Comparison of ENCODE assay signal across 15 mouse cellular contexts in genomic region chr4:121051863-121052262, GRCm38 (mm10). TPM values are rescaled to one million over a fixed set of nuclear protein-coding genes. Genes with fewer than 3 reads are reported as not detected.
DNase-seq lines count a peak whose midpoint lies in the region; ATAC-seq lines count a peak whose summit lies in the region.
"Had no signal": no experiment of that assay in that cellular context is flagged by ENCODE, and none has a peak within 500 bp of the region (broad histone marks: within the 10 kb centered on the region; RNA-seq: fewer than 3 reads in every experiment).

No protein-coding gene starts in this region.

- peak overlapping the region; percentile 44; the same call in 1 of the 2 replicates for H3K27ac ChIP-seq in forebrain, embryonic 10.5 days
- H3K27ac ChIP-seq in forebrain, embryonic 15.5 days (replicated peaks) = no peak overlapping the region
- no peak overlapping the region for H3K27ac ChIP-seq in limb, embryonic 13.5 days
- H3K27ac ChIP-seq in limb, embryonic 10.5 days = no peak overlapping the region
- no peak overlapping the region for H3K27ac ChIP-seq in embryonic facial prominence, embryonic 10.5 days (replicated peaks)
- 0 out of 2 replicates have a peak overlapping the region, but pooled peaks have one; percentile 30 for H3K27ac ChIP-seq in neural tube, embryonic 13.5 days (replicated peaks)
- H3K27ac ChIP-seq: liver, embryonic 13.5 days; midbrain, embryonic 12.5 days had no signal

- H3K4me1 ChIP-seq in forebrain, embryonic 10.5 days = peaks cover 17% of the 10 kb centered on the region
- H3K4me1 ChIP-seq in forebrain, embryonic 15.5 days = no peaks in the 10 kb centered on the region
- peaks cover 10% of the 10 kb centered on the region for H3K4me1 ChIP-seq in limb, embryonic 13.5 days
- peaks cover 17% of the 10 kb centered on the region for H3K4me1 ChIP-seq in limb, embryonic 10.5 days
- H3K4me1 ChIP-seq in embryonic facial prominence, embryonic 10.5 days = peaks cover 20% of the 10 kb centered on the region
- H3K4me1 ChIP-seq in neural tube, embryonic 13.5 days (replicated peaks) = peaks cover 22% of the 10 kb centered on the region
- H3K4me1 ChIP-seq: liver, embryonic 13.5 days had no signal

- no peak for ATAC-seq in forebrain, embryonic 15.5 days (replicated peaks)
- ATAC-seq in limb, embryonic 13.5 days (ENCODE audit: low FRiP score, low read depth) = no peak
- ATAC-seq in neural tube, embryonic 13.5 days (ENCODE audit: low read depth) = peak; percentile 24; the same call in 1 of the 2 replicates
- ATAC-seq: intestine, embryonic 16.5 days had no signal

- H3K36me3 ChIP-seq in forebrain, embryonic 10.5 days (replicated peaks) = no peaks in the 10 kb centered on the region
- H3K36me3 ChIP-seq in forebrain, embryonic 15.5 days = no peaks in the 10 kb centered on the region
- H3K36me3 ChIP-seq in limb, embryonic 13.5 days = peaks cover 47% of the 10 kb centered on the region
- H3K36me3 ChIP-seq in limb, embryonic 10.5 days = no peaks in the 10 kb centered on the region; the same call in 1 of the 2 replicates
- 0 out of 2 replicates have a peak, but pooled peaks cover 13% of the 10 kb centered on the region for H3K36me3 ChIP-seq in embryonic facial prominence, embryonic 10.5 days (replicated peaks)
- H3K36me3 ChIP-seq in neural tube, embryonic 13.5 days = no peaks in the 10 kb centered on the region
- H3K36me3 ChIP-seq: liver, embryonic 13.5 days; midbrain, embryonic 12.5 days had no signal

- H3K27me3 ChIP-seq in forebrain, embryonic 10.5 days (ENCODE audit: poor library complexity, severe bottlenecking) = peaks cover 38% of the 10 kb centered on the region
- H3K27me3 ChIP-seq in forebrain, embryonic 15.5 days = no peaks in the 10 kb centered on the region
- peaks cover 27% of the 10 kb centered on the region for H3K27me3 ChIP-seq in limb, embryonic 13.5 days
- H3K27me3 ChIP-seq in limb, embryonic 10.5 days (ENCODE audit: low read depth, poor library complexity, severe bottlenecking) = peaks cover 41% of the 10 kb centered on the region
- peaks cover 37% of the 10 kb centered on the region for H3K27me3 ChIP-seq in embryonic facial prominence, embryonic 10.5 days (replicated peaks; ENCODE audit: low read depth, poor library complexity, severe bottlenecking)
- H3K27me3 ChIP-seq in neural tube, embryonic 13.5 days = peaks cover 15% of the 10 kb centered on the region

- WGBS in forebrain, embryonic 10.5 days = 20% methylated on average over 4 of the region's 4 CpGs
- WGBS in forebrain, embryonic 15.5 days = 24% methylated on average over 4 of the region's 4 CpGs
- WGBS in limb, embryonic 13.5 days = 36% methylated on average over 4 of the region's 4 CpGs
- 35% methylated on average over 4 of the region's 4 CpGs for WGBS in limb, embryonic 10.5 days
- 28% methylated on average over 4 of the region's 4 CpGs for WGBS in embryonic facial prominence, embryonic 10.5 days
- WGBS in neural tube, embryonic 13.5 days = 8% methylated on average over 4 of the region's 4 CpGs

- no peak for DNase-seq in forebrain, embryonic 10.5 days (ENCODE audit: extremely low spot score, low spot score)
- no peak for DNase-seq in limb, embryonic 10.5 days (ENCODE audit: low spot score)
- peak; percentile 24 for DNase-seq in embryonic facial prominence, embryonic 10.5 days (ENCODE audit: low spot score)
- DNase-seq in gastrocnemius, postnatal 25 days = no peak
- no peak for DNase-seq in layer of hippocampus, adult 8-10 months (ENCODE audit: low spot score in 2 of 2)
- DNase-seq: layer of hippocampus, postnatal 36 days; liver, embryonic 13.5 days; thymus, postnatal 36 days had no signal

- H3K9ac ChIP-seq in forebrain, embryonic 15.5 days (replicated peaks) = no peak overlapping the region
- no peak overlapping the region for H3K9ac ChIP-seq in limb, embryonic 13.5 days
- peak overlapping the region; percentile 55; the same call in 1 of the 2 replicates for H3K9ac ChIP-seq in neural tube, embryonic 13.5 days
- H3K9ac ChIP-seq: liver, embryonic 13.5 days; midbrain, embryonic 12.5 days had no signal

- no peak overlapping the region for H3K4me3 ChIP-seq in forebrain, embryonic 10.5 days
- H3K4me3 ChIP-seq in forebrain, embryonic 15.5 days = no peak overlapping the region
- H3K4me3 ChIP-seq in limb, embryonic 13.5 days = no peak overlapping the region
- H3K4me3 ChIP-seq in limb, embryonic 10.5 days = no peak overlapping the region
- H3K4me3 ChIP-seq in embryonic facial prominence, embryonic 10.5 days = no peak overlapping the region
- no peak overlapping the region for H3K4me3 ChIP-seq in neural tube, embryonic 13.5 days
- H3K4me3 ChIP-seq: liver, embryonic 13.5 days had no signal

- no peak overlapping the region for H3K4me2 ChIP-seq in forebrain, embryonic 15.5 days (replicated peaks)
- H3K4me2 ChIP-seq in limb, embryonic 13.5 days (replicated peaks) = peak overlapping the region; percentile 49; the same call in 1 of the 2 replicates
- H3K4me2 ChIP-seq in neural tube, embryonic 13.5 days = peak overlapping the region; percentile 49; the same call in 1 of the 2 replicates
- H3K4me2 ChIP-seq: liver, embryonic 13.5 days had no signal

- H3K9me3 ChIP-seq in forebrain, embryonic 10.5 days = no peaks in the 10 kb centered on the region
- no peaks in the 10 kb centered on the region for H3K9me3 ChIP-seq in forebrain, embryonic 15.5 days
- no peaks in the 10 kb centered on the region for H3K9me3 ChIP-seq in limb, embryonic 13.5 days
- no peaks in the 10 kb centered on the region for H3K9me3 ChIP-seq in limb, embryonic 10.5 days (replicated peaks)
- H3K9me3 ChIP-seq in embryonic facial prominence, embryonic 10.5 days = no peaks in the 10 kb centered on the region
- H3K9me3 ChIP-seq in neural tube, embryonic 13.5 days = no peaks in the 10 kb centered on the region
- H3K9me3 ChIP-seq: liver, embryonic 13.5 days; midbrain, embryonic 12.5 days had no signal

RNA-seq across cellular contexts. Expression of gene Col9a2, which starts 12.7 kb away (rescaled TPM):
- polyA plus RNA-seq in forebrain, embryonic 10.5 days (2016; fragmentation: Nextera tagmentation; extraction: Ambion mirVana) = 1.4 and 1.5 TPM in 2 replicates
- 3.2 and 5.9 TPM in 2 replicates for polyA plus RNA-seq in forebrain, embryonic 15.5 days (2015; fragmentation: Nextera tagmentation; extraction: Ambion mirVana)
- 100 and 116 TPM in 2 replicates for polyA plus RNA-seq in limb, embryonic 13.5 days (2015; fragmentation: Nextera tagmentation; extraction: Ambion mirVana)
- 1.1 and 9.1 TPM in 2 replicates for polyA plus RNA-seq in limb, embryonic 10.5 days (2016; fragmentation: Nextera tagmentation; extraction: Ambion mirVana)
- polyA plus RNA-seq in embryonic facial prominence, embryonic 10.5 days (2016; fragmentation: Nextera tagmentation; extraction: Ambion mirVana) = 5.1 and 6.0 TPM in 2 replicates
- polyA plus RNA-seq in neural tube, embryonic 13.5 days (2015; fragmentation: Nextera tagmentation; extraction: Ambion mirVana) = 17.7 and 24.4 TPM in 2 replicates
- total RNA-seq in gastrocnemius, postnatal 25 days (2021) = under 1 TPM; 0.40 to 0.41 TPM
- total RNA-seq in layer of hippocampus, adult 8-10 months (2022) = 1 to 10 TPM; 4.1 to 5.7 (median 5.0) TPM
- polyA plus RNA-seq: C2C12 had no signal

RNA-seq across cellular contexts. Expression of gene Smap2, which starts 34.8 kb away (rescaled TPM):
- polyA plus RNA-seq in forebrain, embryonic 10.5 days (2016; fragmentation: Nextera tagmentation; extraction: Ambion mirVana) = 11.3 and 13.5 TPM in 2 replicates
- 37.2 and 40.1 TPM in 2 replicates for polyA plus RNA-seq in forebrain, embryonic 15.5 days (2015; fragmentation: Nextera tagmentation; extraction: Ambion mirVana)
- polyA plus RNA-seq in limb, embryonic 13.5 days (2015; fragmentation: Nextera tagmentation; extraction: Ambion mirVana) = 13.4 and 13.5 TPM in 2 replicates
- 14.2 and 14.3 TPM in 2 replicates for polyA plus RNA-seq in limb, embryonic 10.5 days (2016; fragmentation: Nextera tagmentation; extraction: Ambion mirVana)
- polyA plus RNA-seq in embryonic facial prominence, embryonic 10.5 days (2016; fragmentation: Nextera tagmentation; extraction: Ambion mirVana) = 14.0 and 14.3 TPM in 2 replicates
- polyA plus RNA-seq in neural tube, embryonic 13.5 days (2015; fragmentation: Nextera tagmentation; extraction: Ambion mirVana) = 42.0 and 42.4 TPM in 2 replicates
- total RNA-seq in gastrocnemius, postnatal 25 days (2021) = 10 to 100 TPM; 14.5 to 15.9 TPM
- total RNA-seq in layer of hippocampus, adult 8-10 months (2022) = 100 to 1,000 TPM; 151 to 166 (median 157) TPM

RNA-seq across cellular contexts. Expression of gene Zmpste24, which starts 46.2 kb away (rescaled TPM):
- polyA plus RNA-seq in forebrain, embryonic 10.5 days (2016; fragmentation: Nextera tagmentation; extraction: Ambion mirVana) = 31.5 and 33.8 TPM in 2 replicates
- polyA plus RNA-seq in forebrain, embryonic 15.5 days (2015; fragmentation: Nextera tagmentation; extraction: Ambion mirVana) = 25.4 and 26.6 TPM in 2 replicates
- 23.7 and 25.8 TPM in 2 replicates for polyA plus RNA-seq in limb, embryonic 13.5 days (2015; fragmentation: Nextera tagmentation; extraction: Ambion mirVana)
- 26.3 and 26.4 TPM in 2 replicates for polyA plus RNA-seq in limb, embryonic 10.5 days (2016; fragmentation: Nextera tagmentation; extraction: Ambion mirVana)
- 26.8 and 31.0 TPM in 2 replicates for polyA plus RNA-seq in embryonic facial prominence, embryonic 10.5 days (2016; fragmentation: Nextera tagmentation; extraction: Ambion mirVana)
- polyA plus RNA-seq in neural tube, embryonic 13.5 days (2015; fragmentation: Nextera tagmentation; extraction: Ambion mirVana) = 28.3 and 31.0 TPM in 2 replicates
- 10 to 100 TPM; 16.1 to 17.2 TPM for total RNA-seq in gastrocnemius, postnatal 25 days (2021)
- 10 to 100 TPM; 23.9 to 28.4 (median 26.8) TPM for total RNA-seq in layer of hippocampus, adult 8-10 months (2022)

RNA-seq across cellular contexts. Expression of gene Tmco2, which starts 57.2 kb away (rescaled TPM):
- polyA plus RNA-seq in forebrain, embryonic 10.5 days (2016; fragmentation: Nextera tagmentation; extraction: Ambion mirVana) = not detected in 2 replicates
- not detected in 2 replicates for polyA plus RNA-seq in forebrain, embryonic 15.5 days (2015; fragmentation: Nextera tagmentation; extraction: Ambion mirVana)
- polyA plus RNA-seq in limb, embryonic 13.5 days (2015; fragmentation: Nextera tagmentation; extraction: Ambion mirVana) = not detected in 2 replicates
- not detected in 2 replicates for polyA plus RNA-seq in limb, embryonic 10.5 days (2016; fragmentation: Nextera tagmentation; extraction: Ambion mirVana)
- not detected in 2 replicates for polyA plus RNA-seq in embryonic facial prominence, embryonic 10.5 days (2016; fragmentation: Nextera tagmentation; extraction: Ambion mirVana)
- not detected in 2 replicates for polyA plus RNA-seq in neural tube, embryonic 13.5 days (2015; fragmentation: Nextera tagmentation; extraction: Ambion mirVana)
- total RNA-seq in gastrocnemius, postnatal 25 days (2021) = not detected
- total RNA-seq in layer of hippocampus, adult 8-10 months (2022) = not detected
- total RNA-seq: adrenal gland, postnatal 4 days; layer of hippocampus, postnatal 36 days had no signal
- polyA plus RNA-seq: C2C12; intestine, embryonic 16.5 days; liver, embryonic 13.5 days; midbrain, embryonic 12.5 days had no signal

Comparison
In these comparisons a context has a peak if more than half of its experiments do, and no peak if none do; other contexts are left out.
1. H3K27ac ChIP-seq: peak in forebrain, embryonic 10.5 days (single experiment) and neural tube, embryonic 13.5 days (single experiment); none in forebrain, embryonic 15.5 days (single experiment), limb, embryonic 13.5 days (single experiment), limb, embryonic 10.5 days (single experiment) and embryonic facial prominence, embryonic 10.5 days (single experiment).